Mouse (Mus musculus) cortical plate, adult 2 months (tissue): Measurements from ENCODE around the gene Rab4a.

Source experiments
- CTCF ChIP-seq: fragments of 200-500 bp; IDR thresholded peaks from 2 replicates; pipeline ENCODE4 v1.5.1; 2011; ENCODE audit warnings: mild to moderate bottlenecking, control low read depth, low read length; ENCODE audit not compliant: insufficient read depth; ENCODE audit errors: extremely low read depth
- POLR2A ChIP-seq: fragments of 200-500 bp; IDR thresholded peaks from 2 replicates; pipeline ENCODE4 v1.6.1; 2011; ENCODE audit warnings: mild to moderate bottlenecking, low read length, control low read depth; ENCODE audit not compliant: insufficient read depth; ENCODE audit errors: extremely low read depth

DNA sequence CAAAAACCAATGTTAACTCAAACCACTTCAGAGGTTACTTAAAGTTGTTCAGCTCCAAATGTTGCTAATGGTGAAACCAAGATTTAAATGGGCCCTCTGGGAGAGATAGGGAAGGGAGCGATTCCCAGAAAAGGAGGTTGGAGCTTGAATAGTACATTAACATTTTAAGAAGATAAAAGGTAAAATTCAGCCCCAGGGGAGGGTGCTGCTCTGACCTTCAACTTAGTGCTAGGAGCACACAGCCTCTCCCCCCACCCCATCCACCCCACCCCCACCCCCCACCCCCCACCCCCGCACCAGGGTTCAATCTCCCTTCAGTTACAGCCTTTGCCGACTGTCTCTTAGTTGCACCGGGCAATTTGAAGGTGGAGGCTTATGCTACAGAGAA, 43.9 kb upstream of the Rab4a start:
- TF ChIP-seq POLR2A (no peak), CTCF (no peak)
